Mouse (Mus musculus): Measurements from ENCODE around the gene Slc29a2.

DNA sequence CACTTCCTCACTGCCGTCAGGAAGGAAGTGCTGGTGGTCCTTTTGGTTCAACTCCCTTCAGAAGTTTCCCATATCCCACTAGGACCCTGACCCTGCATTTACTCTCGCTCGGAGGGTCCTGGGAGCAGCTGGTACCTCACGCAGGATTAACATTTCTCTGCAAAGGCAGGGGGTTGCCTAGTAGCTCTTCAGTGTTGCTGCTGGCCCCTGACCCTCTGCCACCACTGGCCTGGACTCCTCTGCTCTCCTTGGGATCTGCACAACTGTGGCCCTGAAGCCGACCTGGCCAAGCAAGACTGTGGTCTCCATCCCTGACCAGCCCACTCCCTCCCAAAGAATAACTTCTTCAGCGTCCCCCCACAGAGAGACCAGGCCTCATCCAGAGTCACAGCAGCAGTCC, 25.7 kb downstream of the Slc29a2 start:
- TF ChIP-seq CTCF (conservative IDR thresholded peaks at IDR 0.05; ENCODE audit: low read length) (no peak), NANOG (IDR thresholded peaks at IDR 0.05; ENCODE audit: borderline replicate concordance, low read length) (no peak)
